In the genomic region with DNA sequence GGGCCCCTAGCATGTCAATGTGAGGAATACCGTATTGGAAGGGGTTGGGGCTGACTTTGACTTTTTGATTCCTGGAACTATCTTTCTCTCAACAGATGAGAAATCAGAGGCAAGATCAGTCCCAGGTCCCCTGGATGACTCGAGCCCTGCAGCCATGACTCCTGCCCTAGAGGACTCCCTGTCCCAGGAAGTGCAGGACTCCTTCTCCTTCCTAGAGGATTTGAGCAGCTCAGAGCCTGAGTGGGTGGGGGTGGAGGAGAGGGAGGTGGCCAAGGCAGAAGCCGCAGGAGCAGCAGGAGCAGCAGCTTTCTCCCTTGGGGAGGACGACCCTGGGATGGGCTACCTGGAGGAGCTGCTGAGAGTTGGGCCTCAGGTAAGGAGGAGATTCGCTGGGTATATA, we compare ENCODE assay signal across 30 mouse cellular contexts.
"Had no signal": no experiment of that assay in that cellular context is flagged by ENCODE, and none has a peak within 500 bp of the region (broad histone marks: within the 10 kb centered on the region; RNA-seq: fewer than 3 reads in every experiment).

No protein-coding gene starts in this region.

- H3K4me1 ChIP-seq: heart, embryonic 12.5 days; heart, embryonic 15.5 days; hindbrain, embryonic 12.5 days; hindbrain, embryonic 13.5 days; hindbrain, embryonic 15.5 days; intestine, embryonic 15.5 days had no signal

- H3K27ac ChIP-seq: heart, embryonic 13.5 days; heart, embryonic 15.5 days; hindbrain, embryonic 10.5 days; hindbrain, embryonic 12.5 days; hindbrain, embryonic 13.5 days; hindbrain, embryonic 14.5 days; hindbrain, embryonic 15.5 days; hindbrain, postnatal 0 days; intestine, embryonic 15.5 days; kidney, embryonic 15.5 days; kidney, postnatal 0 days; layer of hippocampus, adult 2 months; left cerebral cortex, adult 2 months had no signal

- DNase-seq: heart, postnatal 10 days; heart, postnatal 14 days; heart, postnatal 36 days; heart, postnatal 4 days; kidney, adult 11 months; kidney, adult 18-20 months; kidney, adult 2 months; kidney, adult 8-10 months; kidney, adult 9 months; kidney, postnatal 10 days; kidney, postnatal 14 days; kidney, postnatal 25 days; kidney, postnatal 36 days; kidney, postnatal 4 days; layer of hippocampus, adult 9-11 months; layer of hippocampus, postnatal 36 days had no signal

- H3K36me3 ChIP-seq: heart, embryonic 12.5 days; heart, embryonic 13.5 days; heart, embryonic 15.5 days; hindbrain, embryonic 10.5 days; hindbrain, embryonic 12.5 days; hindbrain, embryonic 13.5 days; hindbrain, embryonic 15.5 days; intestine, embryonic 15.5 days; kidney, embryonic 15.5 days had no signal

- H3K4me3 ChIP-seq: heart, embryonic 12.5 days; heart, embryonic 13.5 days; heart, embryonic 15.5 days; hindbrain, embryonic 10.5 days; hindbrain, embryonic 12.5 days; hindbrain, embryonic 13.5 days; hindbrain, embryonic 15.5 days; intestine, embryonic 15.5 days; kidney, embryonic 15.5 days; layer of hippocampus, adult 2 months; left cerebral cortex, adult 2 months had no signal

- H3K9me3 ChIP-seq: heart, embryonic 12.5 days; heart, embryonic 13.5 days; heart, embryonic 15.5 days; hindbrain, embryonic 10.5 days; hindbrain, embryonic 12.5 days; hindbrain, embryonic 13.5 days; hindbrain, embryonic 15.5 days; intestine, embryonic 15.5 days; kidney, embryonic 15.5 days had no signal
